Mouse (Mus musculus) brown adipose tissue, adult 24 weeks (tissue): Measurements from ENCODE around the gene Epb41l5. TPM values are rescaled to one million over a fixed set of nuclear protein-coding genes. Genes with fewer than 3 reads are reported as not detected.

Source experiments
- H3K27ac ChIP-seq: fragments of 200-500 bp; replicated peaks from 2 replicates; pipeline ENCODE4 v1.5.1; 2012; ENCODE audit warnings: low read depth, mild to moderate bottlenecking, low read length
- H3K4me1 ChIP-seq: fragments of 200-500 bp; 2 replicates; pipeline ENCODE4 v1.6.1; 2012; ENCODE audit warnings: low read length, mixed read lengths; ENCODE audit not compliant: control insufficient read depth, insufficient read depth, insufficient read length
- H3K4me3 ChIP-seq: fragments of 200-500 bp; 2 replicates; pipeline ENCODE4 v1.5.1; 2012; ENCODE audit warnings: low read depth, mild to moderate bottlenecking, low read length, moderate library complexity; ENCODE audit not compliant: insufficient read depth
- polyA plus RNA-seq: library from polyadenylated mRNA; stranded (reverse); fragments of >200 nt; gene quantifications from 2 replicates; pipeline ENCODE4 v1.2.4, GENCODE M21; 2012; ENCODE audit not compliant: missing spikeins, insufficient read depth, insufficient read length

Gene Epb41l5
- polyA plus RNA-seq, 1 experiment = 8.0 TPM

- peaks cover 57% of the 10 kb centered on the region for H3K4me1 ChIP-seq
- H3K4me3 ChIP-seq = peak within 1 kb of the TSS; percentile 83
- peak within 1 kb of the TSS; percentile 89 for H3K27ac ChIP-seq
Observed at GRCm38 (mm10) chr1:119504260-119505062, 144.3 kb downstream of the Epb41l5 start, which contains the start of gene Ralb. Ralb (minus strand) TSS chr1:119504794.

GRCm38 (mm10) chr1:119503808-119504207, 145.0 kb downstream of the Epb41l5 start:
- H3K27ac ChIP-seq = peak overlapping the region; percentile 89
- H3K4me3 ChIP-seq = peak overlapping the region; percentile 83
- H3K4me1 ChIP-seq = peaks cover 58% of the 10 kb centered on the region

GRCm38 (mm10) chr1:119503181-119503580, 145.6 kb downstream of the Epb41l5 start:
- H3K4me1 ChIP-seq = peaks cover 60% of the 10 kb centered on the region
- H3K27ac ChIP-seq = peak overlapping the region; percentile 89
- H3K4me3 ChIP-seq = peak overlapping the region; percentile 83

GRCm38 (mm10) chr1:119502729-119503128, 146.1 kb downstream of the Epb41l5 start:
- H3K27ac ChIP-seq = peak overlapping the region; percentile 89

GRCm38 (mm10) chr1:119501881-119502280, 146.9 kb downstream of the Epb41l5 start:
- Histone ChIP-seq H3K27ac (no peak overlapping the region), H3K4me3 (no peak overlapping the region), H3K4me1 (peaks cover 58% of the 10 kb centered on the region)

More at GRCm38 (mm10) chr1:119502729-119503128, 146.1 kb downstream of the Epb41l5 start:
- H3K4me3 ChIP-seq = peak overlapping the region; percentile 83
- peaks cover 59% of the 10 kb centered on the region for H3K4me1 ChIP-seq

GRCm38 (mm10) chr1:119499456-119499855, 149.3 kb downstream of the Epb41l5 start:
- peak overlapping the region; percentile 18; the same call in 1 of the 2 replicates for H3K27ac ChIP-seq
- no peak overlapping the region for H3K4me3 ChIP-seq
- peaks cover 65% of the 10 kb centered on the region for H3K4me1 ChIP-seq

- Histone ChIP-seq H3K4me1 (peaks cover 67% of the 10 kb centered on the region), H3K27ac (peak overlapping the region; percentile 58)
Observed at GRCm38 (mm10) chr1:119498536-119499231, 150.1 kb downstream of the Epb41l5 start.

GRCm38 (mm10) chr1:119497346-119498004, 151.3 kb downstream of the Epb41l5 start:
- H3K4me3 ChIP-seq = no peak overlapping the region
- H3K27ac ChIP-seq = no peak overlapping the region; the same call in 1 of the 2 replicates
- H3K4me1 ChIP-seq = peaks cover 67% of the 10 kb centered on the region

More at GRCm38 (mm10) chr1:119498536-119499231, 150.1 kb downstream of the Epb41l5 start:
- no peak overlapping the region for H3K4me3 ChIP-seq

GRCm38 (mm10) chr1:119495396-119495775, 153.4 kb downstream of the Epb41l5 start:
- Histone ChIP-seq H3K4me1 (peaks cover 66% of the 10 kb centered on the region), H3K4me3 (no peak overlapping the region), H3K27ac (peak overlapping the region; percentile 65)

Other genes with a start within 250 kb of the Epb41l5 start
- gene Inhbb, start 226.8 kb downstream of the Epb41l5 start, polyA plus RNA-seq = 1.2 and 3.3 TPM in 2 replicates
- 30.2 and 32.3 TPM in 2 replicates for gene Ralb, start 144.2 kb downstream of the Epb41l5 start, polyA plus RNA-seq
- 5.9 and 7.3 TPM in 2 replicates for gene Tmem185b, start 122.8 kb downstream of the Epb41l5 start, polyA plus RNA-seq
- gene Ptpn4, start 188.6 kb upstream of the Epb41l5 start, polyA plus RNA-seq = 13.4 and 33.1 TPM in 2 replicates